Mouse (Mus musculus) hindbrain, embryonic 15.5 days (tissue): ENCODE data around the gene Rtkn. TPM values are rescaled to one million over a fixed set of nuclear protein-coding genes. Genes with fewer than 3 reads are reported as not detected.

ENCODE experiments used
- ATAC-seq: fragments of 200-750 bp; cut with Nextera tagmentation; 2 replicates; pipeline ENCODE4 v1.8.0; 2017; ENCODE audit warnings: low read depth, moderate number of reproducible peaks, moderate TSS enrichment; ENCODE audit not compliant: low FRiP score
- H3K27ac ChIP-seq: fragments of 300-500 bp; sonication (generic); replicated peaks from 2 replicates; pipeline ENCODE4 v1.5.1; 2015; ENCODE audit warnings: mild to moderate bottlenecking, inconsistent platforms
- H3K27me3 ChIP-seq: fragments of 300-500 bp; sonication (generic); 2 replicates; pipeline ENCODE4 v1.6.1; 2015; ENCODE audit warnings: control low read depth, inconsistent platforms
- H3K36me3 ChIP-seq: fragments of 300-500 bp; sonication (generic); 2 replicates; pipeline ENCODE4 v1.6.1; 2015; ENCODE audit warnings: control low read depth, inconsistent platforms
- H3K4me1 ChIP-seq: fragments of 300-500 bp; sonication (generic); replicated peaks from 2 replicates; pipeline ENCODE4 v1.6.1; 2015; ENCODE audit warnings: control low read depth, inconsistent platforms
- H3K4me2 ChIP-seq: fragments of 300-500 bp; sonication (generic); 2 replicates; pipeline ENCODE4 v1.6.1; 2015; ENCODE audit warnings: moderate library complexity, mild to moderate bottlenecking, inconsistent platforms
- H3K4me3 ChIP-seq: fragments of 300-500 bp; sonication (generic); 2 replicates; pipeline ENCODE4 v1.5.1; 2015; ENCODE audit warnings: mild to moderate bottlenecking, inconsistent platforms
- H3K9ac ChIP-seq: fragments of 300-500 bp; sonication (generic); 2 replicates; pipeline ENCODE4 v1.6.1; 2015; ENCODE audit warnings: inconsistent platforms
- H3K9me3 ChIP-seq: fragments of 300-500 bp; sonication (generic); 2 replicates; pipeline ENCODE4 v1.6.1; 2016; ENCODE audit warnings: control low read depth, inconsistent platforms
- WGBS: fragments of 180-500 bp; shearing (Covaris S2); methylation state at CpG from one replicate; pipeline ENCODE4 v1.1.7; 2015; 5-methylcytosine and 5-hydroxymethylcytosine counted together
- polyA plus RNA-seq: library from polyadenylated mRNA; unstranded; fragments of >200 nt; fragmentation: Nextera tagmentation; extraction: Ambion mirVana; gene quantifications from 2 replicates; pipeline ENCODE4 v1.2.1, GENCODE M21; 2015

Gene Rtkn
- polyA plus RNA-seq, 1 experiment from 2014 or later, result 14.9 TPM

- H3K36me3 ChIP-seq, result peaks cover 22% of the 10 kb centered on the region
- no peaks in the 10 kb centered on the region for H3K9me3 ChIP-seq
- H3K4me1 ChIP-seq, result peaks cover 68% of the 10 kb centered on the region
- no peak overlapping the region for H3K9ac ChIP-seq
- no peaks in the 10 kb centered on the region for H3K27me3 ChIP-seq
- H3K4me2 ChIP-seq, result peak overlapping the region; percentile 99
- ATAC-seq, result no peak
- H3K27ac ChIP-seq, result no peak overlapping the region
- WGBS, result 87% methylated on average over 14 of the region's 14 CpGs
- no peak overlapping the region; the same call in 1 of the 2 replicates for H3K4me3 ChIP-seq
Observed at GRCm38 (mm10) chr6:83118825-83119733, 16.2 kb upstream of the Rtkn start.

GRCm38 (mm10) chr6:83119734-83120051, 15.6 kb upstream of the Rtkn start:
- Histone ChIP-seq H3K27ac (no peak overlapping the region), H3K4me2 (peak overlapping the region; percentile 99), H3K9me3 (no peaks in the 10 kb centered on the region), H3K4me3 (peak overlapping the region; percentile 65), H3K9ac (peak overlapping the region; percentile 70; the same call in 1 of the 2 replicates), H3K4me1 (peaks cover 69% of the 10 kb centered on the region), H3K36me3 (peaks cover 22% of the 10 kb centered on the region), H3K27me3 (no peaks in the 10 kb centered on the region)
- WGBS, result 51% methylated on average over 7 of the region's 7 CpGs
- no peak for ATAC-seq

GRCm38 (mm10) chr6:83120930-83121862, 14.1 kb upstream of the Rtkn start, which contains the start of gene Wbp1:
Gene Wbp1, minus strand, starts transcription at chr6:83121559.
- H3K36me3 ChIP-seq, result peaks cover 22% of the 10 kb centered on the region
- ATAC-seq, result peak; percentile 96
- H3K4me1 ChIP-seq, result peaks cover 68% of the 10 kb centered on the region
- H3K4me3 ChIP-seq, result peak within 1 kb of the TSS; percentile 65
- H3K27me3 ChIP-seq, result no peaks in the 10 kb centered on the region
- peak within 1 kb of the TSS; percentile 76 for H3K9ac ChIP-seq
- WGBS, result under 1% methylated on average over 38 of the region's 38 CpGs
- H3K9me3 ChIP-seq, result no peaks in the 10 kb centered on the region
- H3K27ac ChIP-seq, result peak within 1 kb of the TSS; percentile 95
- H3K4me2 ChIP-seq, result peak within 1 kb of the TSS; percentile 99

GRCm38 (mm10) chr6:83121863-83122710, 13.2 kb upstream of the Rtkn start:
- WGBS, result 2% methylated on average over 38 of the region's 52 CpGs
- Histone ChIP-seq H3K4me1 (peaks cover 59% of the 10 kb centered on the region), H3K9ac (peak overlapping the region; percentile 76), H3K9me3 (no peaks in the 10 kb centered on the region), H3K4me2 (peak overlapping the region; percentile 99), H3K4me3 (peak overlapping the region; percentile 65), H3K27me3 (no peaks in the 10 kb centered on the region), H3K27ac (peak overlapping the region; percentile 95), H3K36me3 (peaks cover 20% of the 10 kb centered on the region)
- ATAC-seq, result peak; percentile 2; the same call in 1 of the 2 replicates

- Histone ChIP-seq H3K9me3 (no peaks in the 10 kb centered on the region), H3K4me3 (peak overlapping the region; percentile 65; the same call in 1 of the 2 replicates), H3K9ac (no peak overlapping the region), H3K27me3 (no peaks in the 10 kb centered on the region), H3K4me1 (peaks cover 56% of the 10 kb centered on the region), H3K27ac (no peak overlapping the region), H3K36me3 (peaks cover 11% of the 10 kb centered on the region), H3K4me2 (peak overlapping the region; percentile 99)
- ATAC-seq, result no peak
- 56% methylated on average over 5 of the region's 5 CpGs for WGBS
Observed at GRCm38 (mm10) chr6:83122961-83123360, 12.3 kb upstream of the Rtkn start.

GRCm38 (mm10) chr6:83124851-83125312, 10.4 kb upstream of the Rtkn start:
- WGBS, result under 1% methylated on average over 30 of the region's 30 CpGs
- peaks cover 41% of the 10 kb centered on the region for H3K4me1 ChIP-seq
- no peaks in the 10 kb centered on the region for H3K9me3 ChIP-seq
- H3K27me3 ChIP-seq, result no peaks in the 10 kb centered on the region
- peak overlapping the region; percentile 81 for H3K4me3 ChIP-seq
- H3K4me2 ChIP-seq, result peak overlapping the region; percentile 96
- peak overlapping the region; percentile 71 for H3K27ac ChIP-seq
- ATAC-seq, result peak; percentile 4; the same call in 1 of the 2 replicates
- no peaks in the 10 kb centered on the region for H3K36me3 ChIP-seq
- H3K9ac ChIP-seq, result peak overlapping the region; percentile 65

GRCm38 (mm10) chr6:83125331-83125730, 9.9 kb upstream of the Rtkn start, which contains the start of gene Ino80b:
Gene Ino80b, minus strand, starts transcription at chr6:83125431.
- H3K27ac ChIP-seq, result peak within 1 kb of the TSS; percentile 71

GRCm38 (mm10) chr6:83127419-83127818, 7.8 kb upstream of the Rtkn start:
- Histone ChIP-seq H3K9ac (no peak overlapping the region), H3K27ac (no peak overlapping the region)

More at GRCm38 (mm10) chr6:83125331-83125730, 9.9 kb upstream of the Rtkn start, which contains the start of gene Ino80b:
- WGBS, result 19% methylated on average over 5 of the region's 5 CpGs
- Histone ChIP-seq H3K36me3 (no peaks in the 10 kb centered on the region), H3K4me3 (peak within 1 kb of the TSS; percentile 81), H3K27me3 (no peaks in the 10 kb centered on the region), H3K9ac (peak within 1 kb of the TSS; percentile 65), H3K9me3 (no peaks in the 10 kb centered on the region), H3K4me1 (peaks cover 37% of the 10 kb centered on the region), H3K4me2 (peak within 1 kb of the TSS; percentile 96)
- ATAC-seq, result no peak

GRCm38 (mm10) chr6:83131469-83132034, 3.7 kb upstream of the Rtkn start:
- WGBS, result 79% methylated on average over 6 of the region's 6 CpGs
- H3K27me3 ChIP-seq, result peaks cover 14% of the 10 kb centered on the region

More at GRCm38 (mm10) chr6:83127419-83127818, 7.8 kb upstream of the Rtkn start:
- no peaks in the 10 kb centered on the region for H3K36me3 ChIP-seq
- no peak for ATAC-seq
- H3K4me2 ChIP-seq, result no peak overlapping the region
- 98% methylated on average over 5 of the region's 5 CpGs for WGBS
- no peaks in the 10 kb centered on the region for H3K27me3 ChIP-seq
- H3K4me3 ChIP-seq, result no peak overlapping the region
- no peaks in the 10 kb centered on the region for H3K9me3 ChIP-seq
- H3K4me1 ChIP-seq, result peaks cover 24% of the 10 kb centered on the region

GRCm38 (mm10) chr6:83132176-83132919, 2.9 kb upstream of the Rtkn start:
- WGBS, result 84% methylated on average over 9 of the region's 9 CpGs
- ATAC-seq, result no peak
- H3K36me3 ChIP-seq, result no peaks in the 10 kb centered on the region

More at GRCm38 (mm10) chr6:83131469-83132034, 3.7 kb upstream of the Rtkn start:
- Histone ChIP-seq H3K36me3 (no peaks in the 10 kb centered on the region), H3K9me3 (no peaks in the 10 kb centered on the region), H3K9ac (no peak overlapping the region), H3K4me2 (no peak overlapping the region), H3K27ac (no peak overlapping the region), H3K4me3 (no peak overlapping the region), H3K4me1 (peaks cover 8% of the 10 kb centered on the region; the same call in 1 of the 2 replicates)
- no peak for ATAC-seq

More at GRCm38 (mm10) chr6:83132176-83132919, 2.9 kb upstream of the Rtkn start:
- H3K9ac ChIP-seq, result no peak overlapping the region
- no peak overlapping the region for H3K4me3 ChIP-seq
- no peak overlapping the region for H3K4me2 ChIP-seq
- H3K4me1 ChIP-seq, result peaks cover 16% of the 10 kb centered on the region
- peaks cover 19% of the 10 kb centered on the region for H3K27me3 ChIP-seq
- no peaks in the 10 kb centered on the region for H3K9me3 ChIP-seq
- no peak overlapping the region for H3K27ac ChIP-seq
